Mouse (Mus musculus) intestine, embryonic 14.5 days (tissue): ENCODE data around the gene Aspg. TPM values are rescaled to one million over a fixed set of nuclear protein-coding genes. Genes with fewer than 3 reads are reported as not detected.

Experiments
- ATAC-seq: fragments of 200-750 bp; cut with Nextera tagmentation; replicated peaks from 2 replicates; pipeline ENCODE4 v1.8.0; 2017; ENCODE audit warnings: low read depth, moderate number of reproducible peaks, moderate TSS enrichment, moderate library complexity; ENCODE audit not compliant: low FRiP score, low TSS enrichment
- DNase-seq: peaks from one replicate; pipeline ENCODE4 v3.0.0-alpha.2; 2018; ENCODE audit warnings: low spot score
- H3K27ac ChIP-seq: fragments of 300-500 bp; sonication (generic); 2 replicates; pipeline ENCODE4 v1.5.1; 2014; ENCODE audit warnings: low read depth, mild to moderate bottlenecking, control low read depth
- H3K27me3 ChIP-seq: fragments of 300-500 bp; sonication (generic); replicated peaks from 2 replicates; pipeline ENCODE4 v1.6.1; 2014; ENCODE audit warnings: low read length, control low read depth; ENCODE audit not compliant: control insufficient read depth, insufficient read depth
- H3K36me3 ChIP-seq: fragments of 300-500 bp; sonication (generic); 2 replicates; pipeline ENCODE4 v1.6.1; 2014; ENCODE audit warnings: low read length, control low read depth; ENCODE audit not compliant: control insufficient read depth, insufficient read depth
- H3K4me1 ChIP-seq: fragments of 300-500 bp; sonication (generic); replicated peaks from 2 replicates; pipeline ENCODE4 v1.6.1; 2014; ENCODE audit warnings: low read length, control low read depth, mixed read lengths; ENCODE audit not compliant: control insufficient read depth, insufficient read depth
- H3K4me2 ChIP-seq: fragments of 300-500 bp; sonication (generic); 2 replicates; pipeline ENCODE4 v1.6.1; 2014; ENCODE audit warnings: low read length
- H3K4me3 ChIP-seq: fragments of 300-500 bp; sonication (generic); 2 replicates; pipeline ENCODE4 v1.5.1; 2014; ENCODE audit warnings: low read depth, low read length, control low read depth, mixed read lengths
- H3K9ac ChIP-seq: fragments of 300-500 bp; sonication (generic); 2 replicates; pipeline ENCODE4 v1.6.1; 2014; ENCODE audit warnings: mild to moderate bottlenecking, low read length
- H3K9me3 ChIP-seq: fragments of 300-500 bp; sonication (generic); 2 replicates; pipeline ENCODE4 v1.6.1; 2016; ENCODE audit warnings: low read length, control low read depth; ENCODE audit not compliant: control insufficient read depth
- WGBS: fragments of 180-500 bp; shearing (Covaris S2); extraction: QIAGEN DNeasy Blood & Tissue Kit; methylation state at CpG from one replicate; pipeline ENCODE4 v1.1.7; 2014; 5-methylcytosine and 5-hydroxymethylcytosine counted together
- polyA plus RNA-seq: library from polyadenylated mRNA; unstranded; fragments of >200 nt; fragmentation: Nextera tagmentation; extraction: Ambion mirVana; gene quantifications from 2 replicates; pipeline ENCODE4 v1.2.1, GENCODE M21; 2014

The Aspg gene
- polyA plus RNA-seq, 1 experiment from 2014 or later = 16.9 TPM

GRCm38 (mm10) chr12:112140745-112141144, 34.3 kb downstream of the Aspg start:
- Histone ChIP-seq H3K27ac (no peak overlapping the region), H3K4me2 (no peak overlapping the region), H3K4me3 (no peak overlapping the region), H3K36me3 (no peaks in the 10 kb centered on the region), H3K9me3 (no peaks in the 10 kb centered on the region), H3K27me3 (peaks cover 44% of the 10 kb centered on the region), H3K9ac (no peak overlapping the region), H3K4me1 (peaks cover 14% of the 10 kb centered on the region; the same call in 1 of the 2 replicates)
- no peak for ATAC-seq
- WGBS = 63% methylated on average over 7 of the region's 7 CpGs
- DNase-seq = no peak

GRCm38 (mm10) chr12:112141300-112141699, 34.8 kb downstream of the Aspg start:
- Histone ChIP-seq H3K9me3 (no peaks in the 10 kb centered on the region), H3K4me1 (peaks cover 14% of the 10 kb centered on the region; the same call in 1 of the 2 replicates), H3K27me3 (peaks cover 44% of the 10 kb centered on the region), H3K36me3 (no peaks in the 10 kb centered on the region), H3K27ac (no peak overlapping the region), H3K4me2 (no peak overlapping the region), H3K4me3 (no peak overlapping the region), H3K9ac (no peak overlapping the region)
- ATAC-seq (no peak), DNase-seq (peak; percentile 90)
- WGBS = 3% methylated on average over 6 of the region's 6 CpGs

GRCm38 (mm10) chr12:112143116-112143832, 36.8 kb downstream of the Aspg start:
- ATAC-seq = no peak
- Histone ChIP-seq H3K4me3 (peak overlapping the region; percentile 37), H3K4me2 (peak overlapping the region; percentile 91), H3K9me3 (no peaks in the 10 kb centered on the region), H3K36me3 (no peaks in the 10 kb centered on the region), H3K9ac (no peak overlapping the region), H3K4me1 (peaks cover 20% of the 10 kb centered on the region; the same call in 1 of the 2 replicates), H3K27ac (no peak overlapping the region), H3K27me3 (peaks cover 44% of the 10 kb centered on the region)
- WGBS = 7% methylated on average over 14 of the region's 14 CpGs
- no peak for DNase-seq

- Histone ChIP-seq H3K4me3 (peak overlapping the region; percentile 37), H3K4me1 (peaks cover 20% of the 10 kb centered on the region; the same call in 1 of the 2 replicates), H3K36me3 (no peaks in the 10 kb centered on the region), H3K9me3 (no peaks in the 10 kb centered on the region), H3K27me3 (peaks cover 44% of the 10 kb centered on the region), H3K9ac (no peak overlapping the region), H3K27ac (no peak overlapping the region), H3K4me2 (peak overlapping the region; percentile 91)
- ATAC-seq (no peak), DNase-seq (no peak)
- WGBS = under 1% methylated on average over 38 of the region's 52 CpGs
Observed at GRCm38 (mm10) chr12:112143833-112144201, 37.3 kb downstream of the Aspg start.

- DNase-seq = no peak
- Histone ChIP-seq H3K4me2 (peak overlapping the region; percentile 91), H3K4me3 (peak overlapping the region; percentile 37), H3K27ac (no peak overlapping the region), H3K36me3 (no peaks in the 10 kb centered on the region), H3K9ac (no peak overlapping the region), H3K4me1 (peaks cover 20% of the 10 kb centered on the region; the same call in 1 of the 2 replicates), H3K9me3 (no peaks in the 10 kb centered on the region), H3K27me3 (peaks cover 44% of the 10 kb centered on the region)
- WGBS = under 1% methylated on average over 46 of the region's 46 CpGs
- no peak for ATAC-seq
Observed at GRCm38 (mm10) chr12:112144377-112145115, 38.1 kb downstream of the Aspg start.

- H3K36me3 ChIP-seq = no peaks in the 10 kb centered on the region
- H3K4me1 ChIP-seq = peaks cover 22% of the 10 kb centered on the region; the same call in 1 of the 2 replicates
- peaks cover 44% of the 10 kb centered on the region for H3K27me3 ChIP-seq
- H3K4me3 ChIP-seq = peak overlapping the region; percentile 58
- WGBS = under 1% methylated on average over 37 of the region's 37 CpGs
- H3K4me2 ChIP-seq = peak overlapping the region; percentile 91
- ATAC-seq (peak; percentile 50), DNase-seq (peak; percentile 94)
- no peaks in the 10 kb centered on the region for H3K9me3 ChIP-seq
- H3K27ac ChIP-seq = 0 out of 2 replicates have a peak overlapping the region, but pooled peaks have one; percentile 33
- H3K9ac ChIP-seq = no peak overlapping the region
Observed at GRCm38 (mm10) chr12:112145211-112145874, 38.9 kb downstream of the Aspg start.

- Histone ChIP-seq H3K4me1 (peaks cover 23% of the 10 kb centered on the region; the same call in 1 of the 2 replicates), H3K4me3 (peak within 1 kb of the TSS; percentile 58), H3K36me3 (no peaks in the 10 kb centered on the region), H3K4me2 (peak within 1 kb of the TSS; percentile 91), H3K9ac (peak within 1 kb of the TSS; percentile 59), H3K27me3 (peaks cover 38% of the 10 kb centered on the region), H3K9me3 (no peaks in the 10 kb centered on the region), H3K27ac (peak within 1 kb of the TSS; percentile 65)
- DNase-seq (peak; percentile 89), ATAC-seq (peak; percentile 66)
- WGBS = 0% methylated on average over 54 of the region's 68 CpGs
Observed at GRCm38 (mm10) chr12:112145875-112146651, 39.6 kb downstream of the Aspg start, which contains the start of gene Kif26a. TSS of gene Kif26a (plus strand) at chr12:112146208.

GRCm38 (mm10) chr12:112147365-112147764, 40.9 kb downstream of the Aspg start:
- H3K4me1 ChIP-seq = peaks cover 33% of the 10 kb centered on the region

More at GRCm38 (mm10) chr12:112147365-112147764, 40.9 kb downstream of the Aspg start:
- peak overlapping the region; percentile 58 for H3K4me3 ChIP-seq
- ATAC-seq (no peak), DNase-seq (no peak)
- peak overlapping the region; percentile 22; the same call in 1 of the 2 replicates for H3K9ac ChIP-seq
- no peaks in the 10 kb centered on the region for H3K9me3 ChIP-seq
- H3K27me3 ChIP-seq = peaks cover 28% of the 10 kb centered on the region
- H3K36me3 ChIP-seq = no peaks in the 10 kb centered on the region
- WGBS = 32% methylated on average over 5 of the region's 5 CpGs
- H3K27ac ChIP-seq = no peak overlapping the region
- peak overlapping the region; percentile 91 for H3K4me2 ChIP-seq
